In the genomic region with DNA sequence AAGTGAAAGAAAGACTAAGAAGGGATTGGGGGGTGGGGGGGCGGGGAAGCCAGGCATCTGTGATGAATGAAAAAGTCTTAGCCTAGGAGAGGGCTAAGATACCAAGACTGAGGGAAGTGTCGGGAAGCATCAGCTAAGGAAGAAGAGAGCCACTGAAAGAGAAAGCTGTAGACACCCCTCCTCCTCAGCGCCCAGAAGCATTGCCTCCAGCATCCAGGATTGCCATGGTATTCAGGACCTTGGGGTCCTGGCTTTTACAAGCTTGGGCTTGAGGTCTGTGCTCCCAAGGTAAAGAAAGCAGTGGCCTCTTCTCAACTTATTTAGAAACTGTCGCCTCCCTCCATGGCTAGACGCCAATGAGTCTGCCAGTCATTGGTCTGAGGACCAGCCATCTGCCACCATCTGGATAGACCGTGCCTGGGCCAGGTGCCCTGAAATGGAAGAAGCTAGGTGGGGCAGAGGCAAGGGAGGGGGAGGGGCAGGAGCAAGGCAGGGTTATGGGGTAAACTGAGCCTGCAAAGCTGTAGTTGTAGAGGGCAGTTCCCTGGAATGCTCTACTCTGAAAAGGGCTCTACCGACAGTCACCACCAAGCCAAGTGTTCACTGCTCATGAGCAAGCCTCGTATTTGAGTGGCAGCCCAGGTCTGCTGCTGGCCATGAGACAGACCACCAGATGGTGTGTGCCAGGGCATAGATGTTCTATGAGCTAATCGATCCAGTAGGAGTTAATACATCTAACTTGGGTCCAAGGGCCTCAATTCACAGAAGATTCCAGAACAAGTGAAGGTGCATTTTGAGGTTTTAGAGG, we compare ENCODE assay signal across 8 mouse cellular contexts.
A peak's percentile ranks its signal among the peaks of the same experiment; 100 is the strongest.
DNase-seq lines count a peak whose midpoint lies in the region; ATAC-seq and TF ChIP-seq lines count a peak whose summit lies in the region.

No protein-coding gene starts in this region.

- H3K9me3 ChIP-seq in hindbrain, postnatal 0 days (ENCODE audit: low read length) = no peaks in the 10 kb centered on the region

- H3K4me1 ChIP-seq in hindbrain, postnatal 0 days (ENCODE audit: insufficient read depth, low read length) = peaks cover 4% of the 10 kb centered on the region; the same call in 1 of the 2 replicates

- WGBS in hindbrain, postnatal 0 days = 47% methylated on average over 9 of the region's 9 CpGs

- peak; percentile 10 for DNase-seq in gastrocnemius, postnatal 10 days
- DNase-seq in gastrocnemius, adult 18-20 months (ENCODE audit: low spot score) = no peak
- DNase-seq in testis, postnatal 10 days (ENCODE audit: low spot score) = peak; percentile 47
- no peak for DNase-seq in testis, postnatal 14 days (ENCODE audit: low spot score)
- DNase-seq in hindbrain, postnatal 0 days (ENCODE audit: low spot score) = peak; percentile 83
- peak; percentile 20 for DNase-seq in right cerebral cortex, postnatal 14 days
- no peak for DNase-seq in ovary, postnatal 10 days (ENCODE audit: low spot score)
- DNase-seq in yolk sac, embryonic 10.5 days (ENCODE audit: low spot score) = no peak

- peak overlapping the region; percentile 79 for H3K27ac ChIP-seq in hindbrain, postnatal 0 days

- no peaks in the 10 kb centered on the region for H3K36me3 ChIP-seq in hindbrain, postnatal 0 days (ENCODE audit: insufficient read depth, low read length)

- H3K4me2 ChIP-seq in hindbrain, postnatal 0 days (ENCODE audit: low read depth, low read length) = peak overlapping the region; percentile 40

- H3K9ac ChIP-seq in hindbrain, postnatal 0 days (replicated peaks; ENCODE audit: low read length) = no peak overlapping the region

- H3K27me3 ChIP-seq in hindbrain, postnatal 0 days (ENCODE audit: insufficient read depth, low read length) = no peaks in the 10 kb centered on the region

- no peak overlapping the region for H3K4me3 ChIP-seq in hindbrain, postnatal 0 days (ENCODE audit: low read length)

- no peak for TF ChIP-seq CTCF in hindbrain, postnatal 0 days (IDR thresholded peaks at IDR 0.05; ENCODE audit: low read depth)

- ATAC-seq in hindbrain, postnatal 0 days = peak; percentile 84

Comparison
In these comparisons a context has a peak if more than half of its experiments do, and no peak if none do; other contexts are left out.
1. DNase-seq: peak in gastrocnemius, postnatal 10 days (single experiment), testis, postnatal 10 days (single experiment), hindbrain, postnatal 0 days (single experiment) and right cerebral cortex, postnatal 14 days (single experiment); none in gastrocnemius, adult 18-20 months (single experiment), testis, postnatal 14 days (single experiment), ovary, postnatal 10 days (single experiment) and yolk sac, embryonic 10.5 days (single experiment).